Mouse (Mus musculus): ENCODE measurements at regions not wholly inside any gene's neighbourhood (a gene's known extent, or its start where the extent isn't known, plus 50 kb on each side); places are given as distances from the start of the nearest gene placed in this dataset.

DNA sequence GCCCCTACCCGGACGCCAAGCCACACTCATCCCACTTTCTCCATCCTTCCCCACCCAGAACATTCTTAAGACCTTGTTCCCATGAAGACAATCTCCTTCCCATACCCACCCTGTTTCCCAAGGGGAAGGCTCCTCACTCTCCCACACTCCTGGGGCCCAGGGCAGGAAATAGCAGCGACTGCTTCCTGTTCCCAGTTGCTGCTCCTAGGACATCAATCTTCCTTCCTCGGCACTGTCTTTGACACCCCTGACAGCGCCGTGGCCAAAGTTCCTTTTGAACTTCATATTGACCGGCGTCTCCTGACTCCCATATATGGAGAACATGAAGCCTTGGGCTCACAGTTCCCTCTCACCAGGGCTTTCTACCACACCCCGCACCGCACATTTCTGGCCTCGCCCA is 96.2 kb upstream of the Spred2 start:
- Histone ChIP-seq H3K4me1 (replicated peaks; ENCODE audit: control insufficient read depth, insufficient read depth, low read length) (no peaks in the 10 kb centered on the region), H3K4me3 (ENCODE audit: low read depth, low read length) (no peak overlapping the region), H3K27ac (ENCODE audit: low read depth, low read length) (no peak overlapping the region), H3K27me3 (ENCODE audit: control insufficient read depth, insufficient read depth, low read length) (no peaks in the 10 kb centered on the region), H3K9me3 (ENCODE audit: control insufficient read depth, low read length) (no peaks in the 10 kb centered on the region), H3K9ac (ENCODE audit: low read length) (no peak overlapping the region), H3K36me3 (ENCODE audit: control insufficient read depth, insufficient read depth, low read length) (no peaks in the 10 kb centered on the region), H3K4me2 (ENCODE audit: low read depth, low read length, severe bottlenecking) (no peak overlapping the region)
- DNase-seq (ENCODE audit: low spot score) (no peak), ATAC-seq (replicated peaks; ENCODE audit: low FRiP score) (no peak)
- WGBS: 89% methylated on average over 11 of the region's 11 CpGs

DNA sequence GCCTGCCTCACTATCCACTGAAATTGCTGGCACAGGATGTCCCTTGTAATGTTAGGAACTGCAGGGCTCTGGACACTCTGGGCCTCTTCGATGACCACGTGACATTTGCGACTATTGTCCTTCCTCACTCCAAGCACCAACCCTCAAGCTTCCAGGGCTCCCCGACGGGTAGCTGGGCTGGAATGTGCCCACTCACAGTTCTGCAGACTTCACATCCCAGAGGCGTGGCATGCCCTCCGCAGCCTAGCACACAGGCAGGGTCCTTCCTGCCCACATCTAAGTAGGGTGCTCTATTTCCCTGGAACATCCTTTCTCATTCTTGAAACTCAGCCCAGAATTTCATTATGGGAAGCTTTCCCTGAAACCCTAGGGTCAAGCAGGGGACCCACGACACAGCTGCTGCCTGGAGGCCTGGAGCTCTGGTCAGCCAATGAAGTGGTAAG is 95.2 kb upstream of the Spred2 start:
- Histone ChIP-seq H3K27ac (ENCODE audit: low read depth, low read length) (no peak overlapping the region), H3K4me1 (replicated peaks; ENCODE audit: control insufficient read depth, insufficient read depth, low read length) (no peaks in the 10 kb centered on the region), H3K27me3 (ENCODE audit: control insufficient read depth, insufficient read depth, low read length) (no peaks in the 10 kb centered on the region), H3K9ac (ENCODE audit: low read length) (no peak overlapping the region), H3K4me2 (ENCODE audit: low read depth, low read length, severe bottlenecking) (no peak overlapping the region), H3K9me3 (ENCODE audit: control insufficient read depth, low read length) (no peaks in the 10 kb centered on the region), H3K36me3 (ENCODE audit: control insufficient read depth, insufficient read depth, low read length) (no peaks in the 10 kb centered on the region), H3K4me3 (ENCODE audit: low read depth, low read length) (no peak overlapping the region)
- ATAC-seq (replicated peaks; ENCODE audit: low FRiP score) (no peak), DNase-seq (ENCODE audit: low spot score) (no peak)
- 63% methylated on average over 8 of the region's 8 CpGs for WGBS

DNA sequence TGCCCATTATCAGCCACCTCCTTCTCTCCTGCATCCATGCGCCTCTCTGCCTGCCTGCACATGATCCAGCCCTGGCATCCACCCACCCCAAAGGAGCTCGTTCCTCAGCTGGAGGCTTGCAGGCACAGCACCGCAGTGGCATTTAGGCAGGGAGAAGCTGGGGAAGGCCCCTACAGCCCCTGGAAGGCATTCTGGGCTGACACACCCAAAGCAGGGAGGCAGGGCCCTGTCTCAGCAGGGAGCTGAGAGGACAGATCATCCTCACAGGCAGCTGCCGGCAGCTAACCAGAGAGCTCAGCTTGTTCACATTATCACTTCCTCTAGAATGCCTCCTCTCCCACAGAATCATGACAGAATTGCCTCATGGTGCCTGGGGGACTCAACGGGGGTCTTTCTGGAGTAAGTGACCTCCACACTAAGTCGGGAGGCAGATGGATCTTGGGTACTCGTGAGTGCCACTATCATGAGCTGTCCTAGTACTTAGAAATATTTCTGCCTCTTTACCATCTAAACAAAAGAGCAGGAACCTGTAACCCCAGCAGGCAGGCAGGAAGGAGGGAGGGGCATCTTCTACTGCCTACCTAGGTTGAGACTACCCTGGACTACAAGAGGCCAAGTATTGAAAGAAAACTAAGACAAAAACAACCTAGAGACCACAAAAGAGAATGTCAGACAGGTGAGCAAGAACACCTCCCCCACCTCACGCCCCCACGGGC is 94.5 kb upstream of the Spred2 start:
- Histone ChIP-seq H3K4me1 (replicated peaks; ENCODE audit: control insufficient read depth, insufficient read depth, low read length) (no peaks in the 10 kb centered on the region), H3K27ac (ENCODE audit: low read depth, low read length) (no peak overlapping the region), H3K27me3 (ENCODE audit: control insufficient read depth, insufficient read depth, low read length) (no peaks in the 10 kb centered on the region), H3K4me2 (ENCODE audit: low read depth, low read length, severe bottlenecking) (no peak overlapping the region), H3K9ac (ENCODE audit: low read length) (no peak overlapping the region), H3K36me3 (ENCODE audit: control insufficient read depth, insufficient read depth, low read length) (no peaks in the 10 kb centered on the region), H3K9me3 (ENCODE audit: control insufficient read depth, low read length) (no peaks in the 10 kb centered on the region), H3K4me3 (ENCODE audit: low read depth, low read length) (no peak overlapping the region)
- WGBS: 35% methylated on average over 9 of the region's 9 CpGs
- DNase-seq (ENCODE audit: low spot score): no peak
- no peak for ATAC-seq (replicated peaks; ENCODE audit: low FRiP score)

DNA sequence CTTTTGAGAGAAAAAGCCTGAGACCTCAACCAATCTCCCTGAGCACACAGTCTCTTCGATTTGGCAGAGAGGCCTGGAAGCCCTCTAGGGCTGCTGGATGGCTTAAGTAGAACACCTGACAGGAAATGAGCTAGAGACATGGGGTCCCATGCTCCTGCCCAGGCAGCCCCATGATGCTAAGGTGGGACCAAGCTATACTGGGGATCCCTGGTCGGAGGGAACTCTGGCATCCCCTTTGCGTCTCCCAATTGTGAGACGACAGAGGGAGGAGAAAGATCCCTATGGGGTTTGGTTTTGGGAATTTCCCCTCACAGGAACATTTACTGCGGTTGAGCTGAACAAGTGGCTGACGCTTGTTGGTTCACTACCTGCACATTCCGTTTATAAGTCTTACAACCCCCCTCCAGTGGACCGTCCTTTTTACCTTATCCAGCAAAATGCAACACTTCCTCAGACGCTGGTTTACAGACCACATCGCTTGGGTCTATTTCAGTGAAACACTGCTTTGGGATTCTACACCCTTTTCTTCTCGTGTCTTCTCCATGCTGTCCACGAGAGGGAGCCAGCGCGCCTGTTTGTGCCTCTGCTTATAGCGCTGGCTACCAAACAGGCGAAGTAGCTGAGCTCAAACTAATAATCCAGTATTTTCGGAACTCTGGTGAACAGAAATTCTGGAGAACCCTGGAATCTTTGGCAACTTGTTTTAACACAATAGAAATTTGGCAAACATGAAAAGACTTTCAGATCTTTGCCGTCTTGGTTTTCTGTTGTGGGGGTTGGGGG is 93.7 kb upstream of the Spred2 start:
- no peak overlapping the region for H3K4me2 ChIP-seq (ENCODE audit: low read depth, low read length, severe bottlenecking)
- WGBS: 22% methylated on average over 18 of the region's 18 CpGs
- ATAC-seq (replicated peaks; ENCODE audit: low FRiP score): no peak; the same call in 1 of the 2 replicates

DNA sequence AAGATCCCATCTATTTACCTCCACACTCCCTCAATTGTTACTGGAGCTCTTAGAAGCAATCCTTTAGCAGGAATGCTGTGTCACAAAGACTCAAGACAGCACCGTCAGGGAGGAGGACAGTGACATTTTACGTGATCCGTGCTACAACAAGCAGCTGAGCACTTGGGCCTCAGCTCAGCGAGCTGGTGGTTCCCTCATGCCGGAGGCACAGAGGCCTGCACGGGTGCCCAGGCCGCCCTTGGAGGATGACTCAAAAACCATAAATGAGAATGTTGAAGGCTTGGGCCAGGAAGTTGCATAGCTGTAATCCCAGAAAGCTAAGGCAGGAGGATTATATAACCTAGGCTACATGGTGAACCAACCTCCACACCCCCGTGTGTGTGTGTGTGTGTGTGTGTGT is 89.6 kb upstream of the Spred2 start:
- no peak overlapping the region for H3K27ac ChIP-seq (ENCODE audit: low read depth, low read length)
- DNase-seq (ENCODE audit: low spot score): no peak

More for the DNA sequence above, 93.7 kb upstream of the Spred2 start:
- Histone ChIP-seq H3K9me3 (ENCODE audit: control insufficient read depth, low read length) (no peaks in the 10 kb centered on the region), H3K27ac (ENCODE audit: low read depth, low read length) (no peak overlapping the region), H3K36me3 (ENCODE audit: control insufficient read depth, insufficient read depth, low read length) (no peaks in the 10 kb centered on the region), H3K9ac (ENCODE audit: low read length) (no peak overlapping the region), H3K4me1 (replicated peaks; ENCODE audit: control insufficient read depth, insufficient read depth, low read length) (no peaks in the 10 kb centered on the region; the same call in 1 of the 2 replicates), H3K4me3 (ENCODE audit: low read depth, low read length) (no peak overlapping the region), H3K27me3 (ENCODE audit: control insufficient read depth, insufficient read depth, low read length) (no peaks in the 10 kb centered on the region)
- peak; percentile 89 for DNase-seq (ENCODE audit: low spot score)

DNA sequence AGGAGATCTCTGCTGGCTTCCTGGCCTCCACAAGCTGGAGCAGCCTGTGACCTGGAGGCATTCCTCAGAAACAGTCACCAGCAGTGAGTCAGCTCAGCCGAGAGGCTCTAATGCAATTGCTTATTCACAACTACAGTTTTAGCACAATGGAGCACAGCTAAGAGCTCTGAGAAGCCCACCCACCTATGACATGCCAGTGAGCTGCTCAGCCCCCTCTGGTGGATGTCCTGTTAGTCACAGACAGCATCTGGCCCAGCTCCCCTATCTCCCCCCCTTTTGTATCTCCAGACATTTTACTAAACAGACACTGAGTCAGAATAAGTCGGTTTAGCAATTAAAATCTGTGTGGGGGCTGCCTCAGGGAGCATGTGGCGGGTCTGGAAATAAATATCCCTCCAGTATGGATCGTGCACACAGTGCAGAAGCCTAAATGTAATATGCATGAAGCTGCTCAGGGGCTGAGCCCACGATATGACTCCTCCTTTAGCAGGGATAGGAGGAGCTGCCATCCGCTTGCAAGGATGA is 88.9 kb upstream of the Spred2 start:
- no peaks in the 10 kb centered on the region; the same call in 1 of the 2 replicates for H3K4me1 ChIP-seq (replicated peaks; ENCODE audit: control insufficient read depth, insufficient read depth, low read length)
- peak overlapping the region; percentile 13; the same call in 1 of the 2 replicates for H3K9ac ChIP-seq (ENCODE audit: low read length)
- ATAC-seq (replicated peaks; ENCODE audit: low FRiP score): peak; percentile 85
- DNase-seq (ENCODE audit: low spot score): peak; percentile 67
- H3K4me2 ChIP-seq (ENCODE audit: low read depth, low read length, severe bottlenecking): no peak overlapping the region
- no peak overlapping the region for H3K27ac ChIP-seq (ENCODE audit: low read depth, low read length)
- no peaks in the 10 kb centered on the region for H3K9me3 ChIP-seq (ENCODE audit: control insufficient read depth, low read length)
- H3K36me3 ChIP-seq (ENCODE audit: control insufficient read depth, insufficient read depth, low read length): no peaks in the 10 kb centered on the region
- no peak overlapping the region for H3K4me3 ChIP-seq (ENCODE audit: low read depth, low read length)
- 44% methylated on average over 6 of the region's 6 CpGs for WGBS
- H3K27me3 ChIP-seq (ENCODE audit: control insufficient read depth, insufficient read depth, low read length): no peaks in the 10 kb centered on the region

More for the DNA sequence above, 89.6 kb upstream of the Spred2 start:
- no peak overlapping the region for H3K4me3 ChIP-seq (ENCODE audit: low read depth, low read length)
- H3K9me3 ChIP-seq (ENCODE audit: control insufficient read depth, low read length): no peaks in the 10 kb centered on the region
- ATAC-seq (replicated peaks; ENCODE audit: low FRiP score): no peak
- no peaks in the 10 kb centered on the region for H3K36me3 ChIP-seq (ENCODE audit: control insufficient read depth, insufficient read depth, low read length)
- no peak overlapping the region for H3K9ac ChIP-seq (ENCODE audit: low read length)
- H3K4me2 ChIP-seq (ENCODE audit: low read depth, low read length, severe bottlenecking): no peak overlapping the region
- 78% methylated on average over 8 of the region's 8 CpGs for WGBS
- H3K27me3 ChIP-seq (ENCODE audit: control insufficient read depth, insufficient read depth, low read length): no peaks in the 10 kb centered on the region
- H3K4me1 ChIP-seq (replicated peaks; ENCODE audit: control insufficient read depth, insufficient read depth, low read length): no peaks in the 10 kb centered on the region; the same call in 1 of the 2 replicates

DNA sequence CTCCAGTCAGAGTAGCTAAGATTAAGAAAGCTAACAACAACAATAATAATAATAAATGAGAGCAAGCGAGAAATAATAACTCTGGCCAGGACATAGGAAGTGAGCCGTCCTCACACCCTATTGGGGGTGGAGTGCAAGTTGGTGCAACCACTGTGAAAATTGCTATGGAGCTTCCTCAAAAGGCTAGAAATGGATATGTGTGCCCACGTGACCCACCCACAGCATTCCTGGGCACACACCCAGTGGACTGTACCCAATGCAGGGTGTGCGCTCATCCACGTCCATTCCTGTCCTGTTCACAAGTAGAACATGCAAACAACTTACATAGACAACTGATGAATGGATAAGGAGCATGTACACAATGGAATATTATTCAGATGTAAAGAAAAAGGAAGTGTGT is 85.2 kb upstream of the Spred2 start:
- no peaks in the 10 kb centered on the region for H3K27me3 ChIP-seq (ENCODE audit: control insufficient read depth, insufficient read depth, low read length)
- no peak for ATAC-seq (replicated peaks; ENCODE audit: low FRiP score)

DNA sequence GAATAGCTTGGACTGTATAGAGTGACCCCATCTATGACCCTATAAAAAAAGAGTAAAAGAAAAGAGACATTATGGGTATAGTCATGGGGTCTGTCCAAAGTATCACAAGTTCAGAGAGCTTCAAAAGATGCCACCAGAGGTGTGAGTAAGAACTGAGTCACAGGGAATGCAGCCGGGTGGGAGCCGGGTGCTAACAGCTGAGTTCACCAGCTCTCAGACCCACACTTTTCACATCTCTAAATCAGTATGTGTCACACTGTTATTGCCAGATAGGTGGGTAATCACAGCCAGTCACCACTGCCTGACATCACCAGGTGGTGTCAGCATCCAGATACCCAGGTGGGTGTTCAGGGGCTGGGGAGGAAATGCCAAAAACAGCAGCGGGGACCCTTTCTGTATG is 81.1 kb upstream of the Spred2 start:
- no peaks in the 10 kb centered on the region for H3K4me1 ChIP-seq (replicated peaks; ENCODE audit: control insufficient read depth, insufficient read depth, low read length)
- whole genome bisulfite sequencing: 92% methylated on average over 3 of the region's 3 CpGs
- no peak overlapping the region for H3K4me3 ChIP-seq (ENCODE audit: low read depth, low read length)
- H3K27ac ChIP-seq (ENCODE audit: low read depth, low read length): no peak overlapping the region
- DNase-seq (ENCODE audit: low spot score): no peak
- no peaks in the 10 kb centered on the region for H3K36me3 ChIP-seq (ENCODE audit: control insufficient read depth, insufficient read depth, low read length)
- no peaks in the 10 kb centered on the region for H3K27me3 ChIP-seq (ENCODE audit: control insufficient read depth, insufficient read depth, low read length)
- ATAC-seq (replicated peaks; ENCODE audit: low FRiP score): no peak
- H3K4me2 ChIP-seq (ENCODE audit: low read depth, low read length, severe bottlenecking): no peak overlapping the region
- H3K9ac ChIP-seq (ENCODE audit: low read length): no peak overlapping the region
- H3K9me3 ChIP-seq (ENCODE audit: control insufficient read depth, low read length): no peaks in the 10 kb centered on the region

More for the DNA sequence above, 85.2 kb upstream of the Spred2 start:
- H3K4me2 ChIP-seq (ENCODE audit: low read depth, low read length, severe bottlenecking): no peak overlapping the region
- no peaks in the 10 kb centered on the region; the same call in 1 of the 2 replicates for H3K4me1 ChIP-seq (replicated peaks; ENCODE audit: control insufficient read depth, insufficient read depth, low read length)
- no peak overlapping the region for H3K27ac ChIP-seq (ENCODE audit: low read depth, low read length)
- 91% methylated on average over 5 of the region's 5 CpGs for WGBS
- H3K36me3 ChIP-seq (ENCODE audit: control insufficient read depth, insufficient read depth, low read length): no peaks in the 10 kb centered on the region
- H3K9ac ChIP-seq (ENCODE audit: low read length): no peak overlapping the region
- no peak for DNase-seq (ENCODE audit: low spot score)
- H3K4me3 ChIP-seq (ENCODE audit: low read depth, low read length): no peak overlapping the region
- H3K9me3 ChIP-seq (ENCODE audit: control insufficient read depth, low read length): no peaks in the 10 kb centered on the region
